Mouse (Mus musculus): ENCODE data around the gene Vmn2r79. TPM values are rescaled to one million over a fixed set of nuclear protein-coding genes. Genes with fewer than 3 reads are reported as not detected.
"Not testable (repeated sequence)": the region's sequence is repeated elsewhere in the genome, so short reads cannot be mapped to it uniquely, and the experiment has no call there.

The Vmn2r79 gene
- not detected in 2 replicates for polyA plus RNA-seq (2015; fragmentation: Nextera tagmentation; extraction: Ambion mirVana)

GRCm38 (mm10) chr7:86995815-86996214 is at the start of gene Vmn2r79:
Vmn2r79 (plus strand) TSS chr7:86996115.
- not testable (repeated sequence) for H3K27me3 ChIP-seq; H3K27ac ChIP-seq (replicated peaks); H3K9ac ChIP-seq; H3K4me2 ChIP-seq; H3K9me3 ChIP-seq (replicated peaks); H3K4me3 ChIP-seq (replicated peaks); H3K36me3 ChIP-seq (replicated peaks); ATAC-seq (ENCODE audit: insufficient read depth); H3K4me1 ChIP-seq (replicated peaks)
- WGBS (ENCODE audit: insufficient replicate concordance) = 63% methylated on average over 1 of the region's 1 CpGs

- Histone ChIP-seq H3K4me1 (replicated peaks) (no peaks in the 10 kb centered on the region), H3K9ac (no peak overlapping the region), H3K9me3 (replicated peaks) (no peaks in the 10 kb centered on the region), H3K27me3 (no peaks in the 10 kb centered on the region), H3K4me3 (replicated peaks) (no peak overlapping the region), H3K36me3 (replicated peaks) (no peaks in the 10 kb centered on the region), H3K4me2 (no peak overlapping the region), H3K27ac (replicated peaks) (no peak overlapping the region)
- ATAC-seq (ENCODE audit: insufficient read depth) = no peak
- WGBS (ENCODE audit: insufficient replicate concordance) = 14% methylated on average over 1 of the region's 1 CpGs
These were observed 1.2 kb upstream of the Vmn2r79 start for GRCm38 (mm10) chr7:86994700-86995099.

- not testable (repeated sequence) for H3K27me3 ChIP-seq; H3K4me3 ChIP-seq (replicated peaks); H3K9ac ChIP-seq; H3K27ac ChIP-seq (replicated peaks); ATAC-seq (ENCODE audit: insufficient read depth); H3K36me3 ChIP-seq (replicated peaks); H3K9me3 ChIP-seq (replicated peaks); H3K4me1 ChIP-seq (replicated peaks); H3K4me2 ChIP-seq
These were observed 30.6 kb downstream of the Vmn2r79 start for GRCm38 (mm10) chr7:87026486-87026885.

- 57% methylated on average over 4 of the region's 4 CpGs for WGBS (ENCODE audit: insufficient replicate concordance)
- no peaks in the 10 kb centered on the region for H3K27me3 ChIP-seq
- H3K4me1 ChIP-seq (replicated peaks) = no peaks in the 10 kb centered on the region
- no peak overlapping the region for H3K4me3 ChIP-seq (replicated peaks)
- H3K36me3 ChIP-seq (replicated peaks) = no peaks in the 10 kb centered on the region
- H3K9me3 ChIP-seq (replicated peaks) = no peaks in the 10 kb centered on the region
- H3K4me2 ChIP-seq = no peak overlapping the region
- ATAC-seq (ENCODE audit: insufficient read depth) = no peak
- H3K27ac ChIP-seq (replicated peaks) = no peak overlapping the region
- H3K9ac ChIP-seq = no peak overlapping the region
These were observed 67.7 kb downstream of the Vmn2r79 start for GRCm38 (mm10) chr7:87063576-87063975.

Other genes with a start within 250 kb of the Vmn2r79 start
- gene Folh1, start 220.2 kb upstream of the Vmn2r79 start, polyA plus RNA-seq (2015; fragmentation: Nextera tagmentation; extraction: Ambion mirVana) = 0.03 TPM in 1 of 2 replicates, not detected in the other
- gene Vmn2r77, start 201.1 kb upstream of the Vmn2r79 start, polyA plus RNA-seq (2015; fragmentation: Nextera tagmentation; extraction: Ambion mirVana) = not detected in 2 replicates
- not detected in 2 replicates for gene Vmn2r78, start 81.0 kb upstream of the Vmn2r79 start, polyA plus RNA-seq (2015; fragmentation: Nextera tagmentation; extraction: Ambion mirVana)
- 0.10 and 0.14 TPM in 2 replicates for gene Nox4, start 250.0 kb downstream of the Vmn2r79 start, polyA plus RNA-seq (2015; fragmentation: Nextera tagmentation; extraction: Ambion mirVana)

All from liver, embryonic 15.5 days (tissue).